Mouse (Mus musculus): ENCODE data around the gene Mal. TPM values are rescaled to one million over a fixed set of nuclear protein-coding genes. Genes with fewer than 3 reads are reported as not detected.

The Mal gene
- total and polyA plus RNA-seq, 2 experiments from 2014 or later, result 4.3 to 5.2 TPM

GRCm38 (mm10) chr2:127587514-127587844, 69.0 kb downstream of the Mal start:
- Histone ChIP-seq H3K4me1 (ENCODE audit: insufficient read depth, low read length) (0 out of 2 replicates have a peak, but pooled peaks cover 11% of the 10 kb centered on the region), H3K9ac (replicated peaks; ENCODE audit: low read length) (peak overlapping the region; percentile 78), H3K27me3 (ENCODE audit: insufficient read depth, low read length) (no peaks in the 10 kb centered on the region), H3K4me3 (ENCODE audit: low read length) (peak overlapping the region; percentile 94), H3K27ac (peak overlapping the region; percentile 96), H3K9me3 (ENCODE audit: low read length) (no peaks in the 10 kb centered on the region), H3K4me2 (ENCODE audit: low read depth, low read length) (peak overlapping the region; percentile 83), H3K36me3 (ENCODE audit: insufficient read depth, low read length) (peaks cover 9% of the 10 kb centered on the region; the same call in 1 of the 2 replicates)
- no peak for DNase-seq (ENCODE audit: low spot score)
- no peak for TF ChIP-seq CTCF (IDR thresholded peaks at IDR 0.05; ENCODE audit: low read depth)
- peak; percentile 28 for ATAC-seq
- WGBS, result 0% methylated on average over 22 of the region's 22 CpGs

- DNase-seq (ENCODE audit: low spot score) (peak; percentile 86), ATAC-seq (peak; percentile 88)
- H3K27me3 ChIP-seq (ENCODE audit: insufficient read depth, low read length), result no peaks in the 10 kb centered on the region
- 4% methylated on average over 39 of the region's 39 CpGs for WGBS
- H3K4me2 ChIP-seq (ENCODE audit: low read depth, low read length), result peak within 1 kb of the TSS; percentile 83
- H3K4me3 ChIP-seq (ENCODE audit: low read length), result peak within 1 kb of the TSS; percentile 94
- peak within 1 kb of the TSS; percentile 96 for H3K27ac ChIP-seq
- H3K36me3 ChIP-seq (ENCODE audit: insufficient read depth, low read length), result 0 out of 2 replicates have a peak, but pooled peaks cover 5% of the 10 kb centered on the region
- peak within 1 kb of the TSS; percentile 78 for H3K9ac ChIP-seq (replicated peaks; ENCODE audit: low read length)
- TF ChIP-seq CTCF (IDR thresholded peaks at IDR 0.05; ENCODE audit: low read depth), result peak; percentile 19
- 0 out of 2 replicates have a peak, but pooled peaks cover 11% of the 10 kb centered on the region for H3K4me1 ChIP-seq (ENCODE audit: insufficient read depth, low read length)
- H3K9me3 ChIP-seq (ENCODE audit: low read length), result no peaks in the 10 kb centered on the region
Measured at GRCm38 (mm10) chr2:127586694-127587513, 69.6 kb downstream of the Mal start, which contains the start of the genes Zfp661 and Mrps5. TSS of gene Zfp661 (minus strand) at chr2:127587094. TSS of gene Mrps5 (plus strand) at chr2:127587222.

GRCm38 (mm10) chr2:127584436-127584858, 72.0 kb downstream of the Mal start:
- WGBS, result under 1% methylated on average over 24 of the region's 24 CpGs

More at GRCm38 (mm10) chr2:127584436-127584858, 72.0 kb downstream of the Mal start:
- H3K27me3 ChIP-seq (ENCODE audit: insufficient read depth, low read length), result no peaks in the 10 kb centered on the region
- ATAC-seq (peak; percentile 90), DNase-seq (ENCODE audit: low spot score) (peak; percentile 97)
- H3K4me2 ChIP-seq (ENCODE audit: low read depth, low read length), result peak overlapping the region; percentile 86
- peak overlapping the region; percentile 68 for H3K9ac ChIP-seq (replicated peaks; ENCODE audit: low read length)
- peak overlapping the region; percentile 60 for H3K4me3 ChIP-seq (ENCODE audit: low read length)
- peak overlapping the region; percentile 51; the same call in 1 of the 2 replicates for H3K27ac ChIP-seq
- H3K9me3 ChIP-seq (ENCODE audit: low read length), result no peaks in the 10 kb centered on the region
- H3K4me1 ChIP-seq (ENCODE audit: insufficient read depth, low read length), result 0 out of 2 replicates have a peak, but pooled peaks cover 11% of the 10 kb centered on the region
- 0 out of 2 replicates have a peak, but pooled peaks have one; percentile 13 for TF ChIP-seq CTCF (IDR thresholded peaks at IDR 0.05; ENCODE audit: low read depth)
- H3K36me3 ChIP-seq (ENCODE audit: insufficient read depth, low read length), result no peaks in the 10 kb centered on the region

Other genes with a start within 250 kb of the Mal start
- gene Gpat2, start 231.5 kb downstream of the Mal start, total RNA-seq (2014; rRNA removed), result 0.42 TPM in 1 of 2 replicates, not detected in the other
- 0.21 and 0.28 TPM in 2 replicates for gene Gpat2, start 231.5 kb downstream of the Mal start, polyA plus RNA-seq (2015; fragmentation: Nextera tagmentation; extraction: Ambion mirVana)
- 29.4 and 44.4 TPM in 2 replicates for gene Fahd2a, start 212.1 kb downstream of the Mal start, total RNA-seq (2014; rRNA removed)
- gene Fahd2a, start 212.1 kb downstream of the Mal start, polyA plus RNA-seq (2015; fragmentation: Nextera tagmentation; extraction: Ambion mirVana), result 33.6 and 34.0 TPM in 2 replicates
- 34.7 and 39.0 TPM in 2 replicates for gene Kcnip3, start 134.6 kb downstream of the Mal start, total RNA-seq (2014; rRNA removed)
- gene Kcnip3, start 134.6 kb downstream of the Mal start, polyA plus RNA-seq (2015; fragmentation: Nextera tagmentation; extraction: Ambion mirVana), result 12.4 and 13.8 TPM in 2 replicates
- 0.07 and 0.10 TPM in 2 replicates for gene Prom2, start 115.2 kb downstream of the Mal start, total RNA-seq (2014; rRNA removed)
- gene Prom2, start 115.2 kb downstream of the Mal start, polyA plus RNA-seq (2015; fragmentation: Nextera tagmentation; extraction: Ambion mirVana), result 0.10 and 0.32 TPM in 2 replicates
- gene Zfp661, start 69.6 kb downstream of the Mal start, total RNA-seq (2014; rRNA removed), result 4.0 and 6.0 TPM in 2 replicates
- 4.3 TPM in 2 replicates for gene Zfp661, start 69.6 kb downstream of the Mal start, polyA plus RNA-seq (2015; fragmentation: Nextera tagmentation; extraction: Ambion mirVana)
- gene Mrps5, start 69.5 kb downstream of the Mal start, total RNA-seq (2014; rRNA removed), result 44.5 and 69.7 TPM in 2 replicates
- gene Mrps5, start 69.5 kb downstream of the Mal start, polyA plus RNA-seq (2015; fragmentation: Nextera tagmentation; extraction: Ambion mirVana), result 129 and 138 TPM in 2 replicates
- gene Mall, start 73.2 kb upstream of the Mal start, total RNA-seq (2014; rRNA removed), result 1.5 and 1.8 TPM in 2 replicates
- 0.55 and 0.57 TPM in 2 replicates for gene Mall, start 73.2 kb upstream of the Mal start, polyA plus RNA-seq (2015; fragmentation: Nextera tagmentation; extraction: Ambion mirVana)
- 11.0 and 11.4 TPM in 2 replicates for gene Nphp1, start 132.2 kb upstream of the Mal start, total RNA-seq (2014; rRNA removed)
- gene Nphp1, start 132.2 kb upstream of the Mal start, polyA plus RNA-seq (2015; fragmentation: Nextera tagmentation; extraction: Ambion mirVana), result 17.3 and 18.5 TPM in 2 replicates
- gene Mtln, start 135.8 kb upstream of the Mal start, total RNA-seq (2014; rRNA removed), result 12.1 and 18.9 TPM in 2 replicates
- gene Mtln, start 135.8 kb upstream of the Mal start, polyA plus RNA-seq (2015; fragmentation: Nextera tagmentation; extraction: Ambion mirVana), result 60.4 and 71.4 TPM in 2 replicates
- gene Bub1, start 175.2 kb upstream of the Mal start, total RNA-seq (2014; rRNA removed), result 5.5 and 9.1 TPM in 2 replicates
- 6.2 and 7.5 TPM in 2 replicates for gene Bub1, start 175.2 kb upstream of the Mal start, polyA plus RNA-seq (2015; fragmentation: Nextera tagmentation; extraction: Ambion mirVana)
- gene Acoxl, start 182.2 kb upstream of the Mal start, total RNA-seq (2014; rRNA removed), result 0.47 TPM in 1 of 2 replicates, not detected in the other
- gene Acoxl, start 182.2 kb upstream of the Mal start, polyA plus RNA-seq (2015; fragmentation: Nextera tagmentation; extraction: Ambion mirVana), result 0.19 and 0.29 TPM in 2 replicates